Mouse (Mus musculus): ENCODE results near the gene Dab1.

DNA sequence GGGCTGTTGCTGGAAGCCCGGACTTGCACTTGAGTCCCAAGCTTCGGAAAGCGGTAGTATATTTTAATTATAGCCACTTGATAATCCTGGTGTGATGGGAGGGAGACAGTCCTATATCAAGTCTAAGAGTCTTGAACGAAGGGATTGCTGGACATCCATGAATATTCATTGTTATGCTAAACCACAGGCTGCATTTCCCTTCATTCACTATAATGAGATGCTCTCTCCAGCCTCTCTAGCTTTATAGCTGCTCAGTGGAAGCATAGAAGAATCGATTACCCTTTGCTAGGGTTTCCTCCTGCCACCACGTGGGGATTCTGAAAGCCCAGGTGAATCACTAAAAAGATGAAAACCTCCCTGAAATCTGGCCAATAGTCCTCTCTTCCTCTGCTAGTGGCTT lies 278.5 kb downstream of the Dab1 start:
- TF ChIP-seq CTCF (IDR thresholded peaks at IDR 0.05; ENCODE audit: control insufficient read depth, insufficient read depth, insufficient replicate concordance, low read depth, low read length) (no peak), POLR2A (IDR thresholded peaks at IDR 0.05; ENCODE audit: control insufficient read depth, low read depth, low read length) (no peak)
